Mouse (Mus musculus) testis, postnatal 14 days (tissue): ENCODE measurements around the gene Terb2.

Experiments
- DNase-seq: peaks from one replicate; pipeline ENCODE4 v3.0.0; 2021; ENCODE audit warnings: low spot score

Terb2 gene

DNA sequence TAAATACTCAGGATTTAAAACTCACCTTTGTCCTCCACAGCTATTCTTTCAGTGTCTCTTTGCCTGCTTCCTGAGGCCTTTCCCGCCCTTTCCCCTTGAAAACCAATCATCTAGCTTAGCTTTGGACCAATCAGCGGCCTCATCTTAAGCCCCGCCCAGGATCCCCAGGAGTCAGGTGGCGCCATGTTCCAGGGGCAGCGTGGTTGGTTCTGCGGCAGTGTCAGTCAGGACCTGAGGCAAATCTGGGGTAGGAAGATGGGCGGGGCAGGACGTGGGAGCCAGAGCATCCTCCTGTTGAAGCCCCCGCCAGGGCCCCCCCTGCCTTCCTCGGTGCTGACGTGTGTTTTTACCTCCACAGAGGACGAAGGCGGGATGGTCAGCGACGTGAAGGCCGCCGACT, at the start of gene Terb2, which contains the start of gene Patl2:
TSS of gene Terb2 (plus strand) at position 167 of the 400 bp plus-strand sequence.
TSS of gene Patl2 (minus strand) at position 84 of the 400 bp plus-strand sequence.
- DNase-seq: peak; percentile 94

- no peak for DNase-seq
Measured at GRCm38 (mm10) chr2:122137839-122138465, 48.1 kb upstream of the Terb2 start.

DNA sequence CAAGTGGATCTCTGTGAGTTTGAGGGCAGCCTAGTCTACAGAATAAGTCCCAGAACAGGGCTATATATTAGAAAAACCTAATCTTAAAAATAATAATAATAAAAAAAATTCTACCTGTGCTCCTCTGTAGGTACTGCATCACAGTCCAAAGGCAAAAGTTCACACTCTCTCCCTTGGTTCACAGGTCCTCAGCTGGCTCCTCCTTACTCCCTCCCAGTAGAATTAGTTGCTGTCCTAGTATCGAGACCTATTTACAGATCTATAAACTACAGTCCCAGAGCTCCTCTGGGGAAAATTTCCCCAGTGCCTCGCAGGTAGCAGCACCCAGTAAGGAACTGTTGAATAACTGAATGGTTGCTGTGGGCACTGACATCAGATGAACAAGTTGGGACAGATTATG, 45.3 kb upstream of the Terb2 start:
- DNase-seq: no peak

DNA sequence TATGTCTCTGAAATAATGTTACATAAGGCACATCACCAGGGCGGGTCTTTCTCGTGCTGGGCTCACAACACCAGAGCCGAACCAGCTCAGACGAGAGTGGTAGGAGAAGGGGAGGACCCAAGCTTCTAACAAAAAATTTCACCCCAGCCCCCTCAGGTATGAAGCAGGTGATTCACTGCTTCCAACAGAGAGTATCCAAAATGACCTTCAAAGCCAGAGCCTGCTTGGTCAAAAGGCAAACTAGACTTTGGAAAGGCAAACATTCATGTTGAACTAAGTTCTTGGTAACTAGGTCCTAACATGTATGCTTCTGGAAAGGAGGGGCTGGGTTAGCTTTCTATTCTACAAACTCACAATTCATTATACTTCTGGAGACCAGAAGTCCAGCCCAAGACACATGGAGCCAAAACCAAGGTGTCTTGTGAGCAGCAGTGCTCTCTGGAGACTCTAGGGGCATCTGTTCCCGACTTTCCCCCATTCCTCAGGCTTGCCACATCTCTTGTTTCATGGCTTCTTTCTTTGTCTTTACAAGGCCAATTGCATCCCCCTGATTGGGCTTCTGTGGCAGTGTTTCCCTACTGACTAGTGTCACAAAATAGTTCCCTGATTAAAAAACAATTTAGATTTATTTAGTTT, 44.6 kb upstream of the Terb2 start:
- no peak for DNase-seq

GRCm38 (mm10) chr2:122143111-122143510, 43.0 kb upstream of the Terb2 start:
- no peak for DNase-seq

DNA sequence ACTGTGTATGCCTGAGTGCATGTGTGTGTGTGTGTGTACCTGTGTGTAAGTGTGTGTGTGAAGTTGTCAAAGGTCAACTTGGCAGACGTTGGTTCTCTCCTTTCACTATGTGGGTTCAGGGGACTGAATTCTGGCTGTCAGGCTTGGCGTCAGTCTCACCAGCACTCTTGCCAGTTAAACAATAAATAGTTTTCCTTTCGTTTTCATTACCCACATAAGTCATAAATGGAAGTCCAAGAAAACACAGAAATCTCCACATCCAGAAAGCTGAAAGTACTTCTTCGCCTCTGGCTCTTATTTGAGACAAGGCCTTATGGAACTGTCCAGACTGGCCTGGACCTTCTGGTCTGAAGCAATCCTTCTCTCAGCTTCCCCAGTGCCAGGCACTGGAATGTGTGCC, 40.3 kb upstream of the Terb2 start:
- no peak for DNase-seq

DNA sequence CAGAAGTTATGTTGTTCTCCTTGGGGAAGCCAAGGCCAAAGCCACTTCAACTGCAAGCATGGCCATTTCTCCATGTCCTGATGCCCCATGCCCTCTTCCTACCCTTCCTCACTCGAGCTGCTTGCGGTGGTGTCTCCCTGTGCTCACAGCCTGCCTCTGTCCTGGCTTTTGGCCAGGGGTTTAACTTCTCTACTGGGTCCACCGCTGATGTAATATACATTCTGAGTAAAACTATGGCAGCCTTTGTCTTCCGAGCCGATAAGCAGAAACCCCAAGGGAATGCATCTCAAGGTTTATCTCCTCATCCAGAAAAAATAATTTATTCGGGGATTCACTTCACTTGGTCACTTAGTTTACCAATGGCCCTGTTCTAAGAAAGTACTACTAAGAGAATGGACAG, 39.4 kb upstream of the Terb2 start:
- DNase-seq: peak; percentile 14

GRCm38 (mm10) chr2:122147508-122148241, 38.4 kb upstream of the Terb2 start, which contains the start of gene B2m:
B2m (plus strand) TSS chr2:122147686.
- peak; percentile 86 for DNase-seq

DNA sequence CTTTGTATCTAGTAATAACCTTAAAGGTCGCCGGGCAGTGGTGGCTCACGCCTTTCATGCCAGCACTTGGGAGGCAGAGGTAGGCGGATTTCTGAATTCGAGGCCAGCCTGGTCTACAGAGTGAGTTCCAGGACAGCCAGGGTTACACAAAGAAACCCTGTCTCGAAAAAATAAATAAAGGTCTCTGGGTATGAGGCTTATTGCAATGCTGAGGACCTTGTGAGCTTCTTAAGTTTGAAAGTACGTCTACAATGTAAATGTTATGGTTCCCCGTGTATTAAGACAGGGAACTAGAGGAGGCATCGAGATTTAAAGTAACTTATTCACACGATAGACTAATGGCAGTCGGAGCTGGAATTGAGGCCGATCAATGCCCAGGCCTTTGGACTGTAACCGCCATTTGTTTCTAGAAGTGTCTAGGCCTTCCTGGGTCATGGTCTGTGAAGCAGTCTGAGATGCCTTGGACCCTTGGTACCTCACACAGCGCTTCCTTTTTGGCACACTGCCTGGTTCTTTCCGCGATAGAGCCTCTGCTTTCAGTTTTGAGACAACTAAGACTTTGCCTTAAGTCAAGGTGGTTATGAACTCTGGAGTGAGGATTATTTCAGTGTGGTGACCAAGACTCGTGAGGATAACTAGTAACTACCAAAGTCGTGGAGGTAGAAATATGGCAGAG, 37.7 kb upstream of the Terb2 start:
- DNase-seq: peak; percentile 41

GRCm38 (mm10) chr2:122149316-122149715, 36.8 kb upstream of the Terb2 start:
- DNase-seq: no peak

- DNase-seq: no peak
Measured at GRCm38 (mm10) chr2:122149716-122150115, 36.4 kb upstream of the Terb2 start.

- no peak for DNase-seq
Measured at GRCm38 (mm10) chr2:122151221-122151620, 34.9 kb upstream of the Terb2 start.

DNA sequence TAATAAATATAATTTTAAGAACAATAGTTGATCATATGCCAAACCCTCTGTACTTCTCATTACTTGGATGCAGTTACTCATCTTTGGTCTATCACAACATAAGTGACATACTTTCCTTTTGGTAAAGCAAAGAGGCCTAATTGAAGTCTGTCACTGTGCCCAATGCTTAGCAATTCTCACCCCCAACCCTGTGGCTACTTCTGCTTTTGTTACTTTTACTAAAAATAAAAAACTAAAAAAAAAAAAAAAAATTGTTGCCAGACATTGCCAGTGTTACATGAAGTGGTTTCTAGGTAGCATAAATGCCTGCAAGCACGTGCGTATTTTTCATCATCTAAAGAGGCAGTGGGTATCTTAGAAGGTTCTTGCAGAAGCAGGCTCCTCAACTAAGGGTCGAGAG, 33.2 kb upstream of the Terb2 start:
- no peak for DNase-seq

- no peak for DNase-seq
Measured at GRCm38 (mm10) chr2:122153681-122154365, 32.2 kb upstream of the Terb2 start.

- DNase-seq: no peak
Measured at GRCm38 (mm10) chr2:122154479-122154878, 31.6 kb upstream of the Terb2 start.

DNA sequence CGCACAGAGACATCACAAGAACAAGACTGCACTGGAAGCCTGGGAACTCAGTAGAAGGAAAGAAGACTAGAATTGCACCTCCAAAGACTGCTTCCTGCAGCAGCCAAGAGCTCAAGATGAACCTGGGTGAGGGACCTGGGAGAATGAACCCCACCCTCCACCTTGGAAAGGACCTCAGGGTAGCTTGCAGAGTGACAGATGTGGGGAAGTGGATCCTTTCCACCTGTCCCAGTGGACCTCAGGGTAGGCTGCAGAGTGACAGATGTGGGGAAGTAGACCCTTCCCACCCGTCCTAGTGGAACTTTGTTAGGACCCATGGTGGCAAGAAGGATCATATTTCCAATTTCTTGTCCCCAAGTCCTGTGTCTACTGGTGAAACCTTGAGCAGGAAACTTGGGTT, 30.8 kb upstream of the Terb2 start:
- DNase-seq: no peak

DNA sequence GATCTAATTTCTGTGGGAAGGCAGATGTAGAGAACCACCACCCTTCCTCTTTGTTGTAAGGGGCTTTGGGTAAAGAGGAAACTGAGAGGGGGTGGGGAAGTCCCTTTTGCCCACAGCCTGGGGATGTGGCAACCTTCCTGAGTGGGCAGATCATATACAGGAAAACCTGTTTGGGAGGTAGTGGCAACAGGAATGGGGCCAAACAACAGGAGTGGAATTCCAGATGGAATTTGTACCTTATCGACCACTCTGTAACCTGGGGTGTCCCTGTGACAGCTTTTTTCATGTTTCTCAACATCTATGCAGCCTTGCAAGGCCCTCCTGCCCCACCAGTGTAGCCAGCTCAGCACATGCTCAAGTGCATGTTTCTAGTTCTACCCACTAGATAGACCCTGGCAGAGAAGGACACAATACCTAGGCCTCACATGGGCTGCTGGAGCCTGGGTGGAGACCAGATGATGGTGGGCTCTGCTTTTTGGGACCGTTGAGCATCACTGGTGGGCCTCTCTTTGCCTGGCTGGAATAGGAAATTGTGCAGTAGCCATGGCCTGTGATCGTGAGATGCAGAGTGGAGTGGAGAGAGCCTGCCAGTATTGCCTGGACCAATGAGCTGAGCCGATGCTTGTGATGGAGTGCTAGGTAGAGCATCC, 29.9 kb upstream of the Terb2 start:
- no peak for DNase-seq

GRCm38 (mm10) chr2:122157561-122157960, 28.5 kb upstream of the Terb2 start:
- DNase-seq: no peak

- no peak for DNase-seq
Measured at GRCm38 (mm10) chr2:122158362-122158802, 27.7 kb upstream of the Terb2 start.

- DNase-seq: no peak
Measured at GRCm38 (mm10) chr2:122159667-122160066, 26.4 kb upstream of the Terb2 start.

- peak; percentile 51 for DNase-seq
Measured at GRCm38 (mm10) chr2:122160680-122161079, 25.4 kb upstream of the Terb2 start, which contains the start of gene Trim69. Trim69 (plus strand) TSS chr2:122160700.
